Mouse (Mus musculus) cerebellum, adult 2 months (tissue): Measurements from ENCODE around the gene Adprm.

Experiments used
- CTCF ChIP-seq: fragments of 200-500 bp; IDR thresholded peaks from 2 replicates; pipeline ENCODE4 v1.5.1; 2011; ENCODE audit warnings: low read depth, mild to moderate bottlenecking, control low read depth, low read length, moderate library complexity, borderline replicate concordance; ENCODE audit not compliant: insufficient read depth
- POLR2A ChIP-seq: fragments of 200-500 bp; IDR thresholded peaks from 2 replicates; pipeline ENCODE4 v1.6.1; 2011; ENCODE audit warnings: low read length, control low read depth, borderline replicate concordance; ENCODE audit not compliant: insufficient read depth

DNA sequence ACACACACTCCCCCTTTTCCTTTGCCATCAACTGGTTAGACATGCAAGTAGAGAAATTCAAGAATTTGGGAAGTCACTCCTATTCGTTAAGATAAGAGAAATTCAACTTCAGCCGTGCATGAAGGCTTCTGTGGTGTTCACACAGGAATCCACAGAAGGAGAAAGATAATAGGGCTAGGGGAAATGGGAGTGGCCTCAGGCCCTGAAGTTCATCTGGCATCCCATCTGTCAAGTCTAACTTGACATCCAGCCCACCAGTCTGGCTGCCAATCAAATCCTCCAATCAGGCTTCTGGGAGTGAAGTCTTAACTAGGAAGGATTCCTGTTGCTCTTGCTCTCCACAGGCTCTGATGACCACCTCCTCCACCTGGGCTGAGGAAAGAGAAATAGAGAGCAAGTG lies 49.5 kb downstream of the Adprm start:
- TF ChIP-seq POLR2A: no peak
- TF ChIP-seq CTCF: no peak
